Mouse (Mus musculus) urinary bladder, postnatal 0 days (tissue): ENCODE results near the gene Lrig3. TPM values are rescaled to one million over a fixed set of nuclear protein-coding genes. Genes with fewer than 3 reads are reported as not detected.

Source experiments
- microRNA-seq: library from miRNA; unstranded; fragments of <30 nt; microRNA quantifications from one replicate; pipeline ENCODE4, GENCODE M21; 2016
- polyA plus RNA-seq: library from polyadenylated mRNA; unstranded; fragments of >200 nt; fragmentation: Nextera tagmentation; extraction: Ambion mirVana; gene quantifications from 2 replicates; pipeline ENCODE4 v1.2.1, GENCODE M21; 2015

Lrig3 gene
- polyA plus RNA-seq = 2.3 and 2.5 TPM in 2 replicates

DNA sequence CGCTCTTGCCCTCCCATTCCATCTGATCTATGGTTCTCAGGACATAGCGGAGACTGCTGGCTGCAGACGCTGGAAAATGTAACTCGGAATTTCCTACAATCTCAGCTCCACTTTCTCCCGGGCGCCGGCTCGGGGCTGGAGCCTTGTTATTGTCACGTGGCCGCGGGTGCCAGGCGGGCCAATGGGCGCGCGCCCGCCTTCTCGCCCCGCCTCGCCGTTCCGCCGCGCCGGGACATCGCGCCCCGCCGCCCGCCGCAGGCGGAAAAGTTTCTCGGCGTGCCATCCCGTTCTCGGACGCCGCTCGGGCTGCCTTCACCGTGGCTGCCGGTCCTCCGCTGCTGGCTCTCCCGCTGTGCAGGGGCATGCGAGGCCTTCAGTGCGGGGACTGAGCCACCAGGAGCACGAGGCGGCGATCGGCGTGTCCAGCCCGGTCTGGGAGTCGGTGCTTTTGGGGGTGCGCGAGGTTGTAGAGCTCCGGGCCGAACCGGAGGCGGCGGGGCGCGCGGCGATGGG is at the start of gene Lrig3:
Gene Lrig3, plus strand, starts transcription at position 201 of the 513 bp plus-strand sequence.

Small RNA genes within 50 kb of the gene (microRNA-seq; reads per million reads assigned to microRNA genes)
- not detected for gene Gm22183
